Mouse (Mus musculus) bone marrow macrophage, adult 2 months (primary cell): Measurements from ENCODE around the gene Fndc3a. TPM values are rescaled to one million over a fixed set of nuclear protein-coding genes. Genes with fewer than 3 reads are reported as not detected.

Experiments used
- H3K27ac ChIP-seq: 2 replicates; pipeline ENCODE4 v1.5.1; 2012; ENCODE audit warnings: low read depth, low read length; ENCODE audit not compliant: insufficient read depth
- H3K4me1 ChIP-seq: 2 replicates; pipeline ENCODE4 v1.6.1; 2012; ENCODE audit warnings: low read length; ENCODE audit not compliant: control insufficient read depth, insufficient read depth
- H3K4me3 ChIP-seq: 2 replicates; pipeline ENCODE4 v1.5.1; 2012; ENCODE audit warnings: mild to moderate bottlenecking, low read length, moderate library complexity; ENCODE audit not compliant: insufficient read depth
- CTCF ChIP-seq: IDR thresholded peaks from 2 replicates; pipeline ENCODE4 v1.5.1; 2012; ENCODE audit warnings: low read depth, mild to moderate bottlenecking, low read length, moderate library complexity
- POLR2A ChIP-seq: IDR thresholded peaks from 2 replicates; pipeline ENCODE4 v1.6.1; 2012; ENCODE audit warnings: mild to moderate bottlenecking, low read depth, low read length, borderline replicate concordance
- polyA plus RNA-seq: library from polyadenylated mRNA; stranded (reverse); fragments of >200 nt; gene quantifications from 2 replicates; pipeline ENCODE4 v1.2.4, GENCODE M21; 2012; ENCODE audit not compliant: missing spikeins, insufficient read depth, insufficient read length

Gene Fndc3a
- polyA plus RNA-seq, 1 experiment, result 55.9 TPM

DNA sequence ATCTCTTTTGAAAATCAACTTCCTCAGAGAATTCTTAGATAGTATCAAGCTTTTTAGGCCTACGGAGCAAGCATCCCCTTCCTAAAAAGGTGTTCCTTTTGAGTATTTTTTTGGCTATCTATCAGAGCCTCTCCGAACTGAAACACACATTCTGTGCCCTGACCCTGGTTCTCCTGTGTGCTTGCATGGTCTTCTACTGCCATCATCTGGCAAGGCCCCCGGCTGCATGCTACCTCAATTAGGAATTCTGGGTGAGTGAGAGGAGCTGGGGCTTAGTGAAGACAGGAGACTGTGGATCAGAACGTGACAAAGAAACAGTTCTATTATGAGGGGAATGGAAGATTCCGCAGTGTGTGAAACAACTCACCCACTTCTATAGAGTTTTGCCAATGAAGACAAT, 193.4 kb downstream of the Fndc3a start:
- Histone ChIP-seq H3K27ac (no peak overlapping the region), H3K4me3 (no peak overlapping the region), H3K4me1 (no peaks in the 10 kb centered on the region)
- TF ChIP-seq CTCF, result no peak
- TF ChIP-seq POLR2A, result no peak

DNA sequence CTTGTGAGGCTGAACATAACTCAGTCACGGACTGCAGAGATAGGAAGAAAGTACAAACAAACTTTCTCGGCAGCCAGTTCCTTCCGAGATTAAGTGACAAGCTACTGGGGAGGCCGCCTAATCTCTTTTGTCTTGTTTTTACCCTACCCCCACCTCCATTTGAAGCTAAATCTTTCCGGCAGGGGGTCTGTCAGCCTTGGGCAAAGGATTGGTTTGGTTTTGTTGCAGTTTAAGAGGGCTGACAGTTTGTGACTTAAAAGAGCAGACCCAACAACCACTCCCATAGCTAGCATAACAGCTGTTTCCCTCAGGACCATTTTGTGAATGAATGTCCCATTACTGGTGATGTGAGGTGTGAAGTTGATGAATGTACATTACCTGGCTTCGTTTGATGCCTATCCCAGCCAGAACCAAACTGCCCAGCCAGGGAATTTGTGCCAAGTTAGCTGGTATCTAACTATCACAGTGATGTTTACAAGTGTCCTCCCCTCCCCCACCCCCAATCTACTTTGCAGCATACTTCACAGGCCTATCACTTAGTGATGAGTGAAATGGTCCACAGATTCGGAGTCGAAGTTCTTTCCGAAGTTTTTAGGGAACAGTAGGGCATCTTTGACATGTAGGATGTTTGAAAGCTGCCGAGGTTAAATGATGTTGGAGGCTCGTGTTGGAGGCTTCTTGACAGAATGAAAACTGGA, 202.9 kb downstream of the Fndc3a start:
- Histone ChIP-seq H3K4me3 (no peak overlapping the region; the same call in 1 of the 2 replicates), H3K4me1 (no peaks in the 10 kb centered on the region)
- TF ChIP-seq CTCF (no peak), POLR2A (no peak)

DNA sequence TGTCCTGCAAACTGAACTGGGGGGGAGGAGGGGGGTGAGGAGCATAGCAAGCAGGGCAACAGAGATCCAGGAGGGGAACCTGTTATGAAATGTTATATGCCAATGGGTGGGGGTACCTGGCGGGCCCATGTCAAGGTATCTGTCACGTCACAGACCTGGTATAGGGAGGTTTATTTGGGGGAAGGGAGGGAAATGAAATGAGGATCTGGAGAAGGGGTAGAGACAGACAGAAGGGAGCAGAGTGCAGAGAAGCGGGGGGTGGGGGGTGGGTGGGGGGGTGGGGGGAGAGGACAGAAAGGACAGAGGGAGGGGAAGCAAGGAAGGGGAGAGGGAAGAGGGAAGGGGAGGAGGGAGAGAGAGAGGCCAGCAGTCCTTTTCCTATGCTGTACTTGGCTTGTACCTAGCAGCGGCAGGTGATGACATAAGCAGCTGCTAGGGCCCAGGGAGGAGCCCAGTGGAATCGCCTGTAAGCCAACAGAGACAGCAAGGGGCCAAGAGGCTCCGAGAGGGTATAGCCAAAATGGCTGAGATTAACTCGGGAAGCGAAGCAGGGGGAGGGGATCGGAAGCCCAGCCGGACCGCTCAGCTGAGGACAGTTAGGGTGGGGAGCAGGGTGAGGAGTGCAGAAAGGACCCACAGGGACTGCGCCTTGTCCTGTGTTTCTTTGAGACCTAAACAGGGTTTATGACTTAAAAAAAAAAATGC, 203.6 kb downstream of the Fndc3a start:
- Histone ChIP-seq H3K4me3 (no peak overlapping the region; the same call in 1 of the 2 replicates), H3K27ac (no peak overlapping the region), H3K4me1 (no peaks in the 10 kb centered on the region)
- no peak for TF ChIP-seq CTCF
- TF ChIP-seq POLR2A, result no peak

More for the DNA sequence above, 202.9 kb downstream of the Fndc3a start:
- H3K27ac ChIP-seq, result no peak overlapping the region

DNA sequence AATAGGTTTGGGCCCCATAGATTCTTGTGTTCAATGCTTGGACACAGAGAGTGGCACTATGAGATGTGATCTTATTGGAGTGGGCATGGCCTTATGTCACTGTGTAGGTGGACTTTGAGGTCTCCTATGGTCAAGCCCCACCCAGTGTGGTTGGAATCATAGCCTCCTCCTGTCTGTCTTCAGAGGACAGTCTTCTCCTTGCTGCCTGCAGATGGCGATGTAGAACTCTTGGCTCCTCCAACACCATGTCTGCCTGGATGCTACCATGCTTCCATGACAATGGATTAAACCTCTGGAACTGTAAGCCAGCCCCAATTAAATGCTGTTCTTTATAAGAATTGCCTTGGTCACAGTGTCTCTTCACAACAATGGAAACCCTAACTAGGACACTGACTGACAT, 204.8 kb downstream of the Fndc3a start:
- TF ChIP-seq POLR2A, result no peak
- no peak for TF ChIP-seq CTCF

DNA sequence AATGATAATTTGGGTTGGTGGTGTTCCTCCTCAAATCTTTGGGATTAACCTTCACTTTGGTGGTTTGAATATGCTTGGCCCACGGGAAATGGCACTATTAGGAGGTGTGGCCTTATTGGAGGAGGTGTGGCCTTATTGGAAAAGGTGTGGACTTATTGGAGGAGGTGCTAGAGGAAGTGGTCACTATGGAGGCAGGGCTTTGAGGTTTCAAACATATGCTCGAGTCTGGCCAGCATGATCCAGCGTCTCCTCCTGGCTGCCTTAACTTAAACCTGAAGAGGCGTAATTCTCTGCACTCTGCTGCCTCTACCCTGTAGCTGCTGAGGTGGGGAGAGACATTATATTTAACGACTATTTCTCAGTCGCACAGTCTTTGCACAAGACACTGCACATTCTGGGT, 206.6 kb downstream of the Fndc3a start:
- Histone ChIP-seq H3K27ac (no peak overlapping the region), H3K4me3 (no peak overlapping the region), H3K4me1 (no peaks in the 10 kb centered on the region)
- no peak for TF ChIP-seq POLR2A
- TF ChIP-seq CTCF, result no peak

More for the DNA sequence above, 204.8 kb downstream of the Fndc3a start:
- Histone ChIP-seq H3K4me1 (no peaks in the 10 kb centered on the region), H3K27ac (no peak overlapping the region), H3K4me3 (no peak overlapping the region)

DNA sequence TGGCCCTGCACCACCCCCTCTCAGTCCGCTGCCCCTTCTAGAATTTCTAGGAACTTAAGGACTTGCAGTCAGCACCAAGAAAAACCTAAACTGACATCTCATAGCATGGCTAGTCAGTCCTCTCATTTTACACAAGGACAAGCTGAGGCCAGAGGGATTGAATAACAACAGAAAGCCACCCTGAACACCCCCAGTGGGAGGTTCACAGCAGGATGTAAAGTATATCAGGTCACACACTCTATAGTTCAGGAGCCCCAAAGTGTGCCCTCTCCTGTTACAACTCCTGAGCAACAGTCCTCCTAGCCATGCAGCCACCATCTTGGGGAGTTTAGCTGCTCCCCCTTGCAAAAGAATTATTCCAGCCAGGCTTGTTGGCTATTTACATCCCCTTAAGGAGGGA, 216.0 kb downstream of the Fndc3a start:
- no peak for TF ChIP-seq POLR2A
- TF ChIP-seq CTCF, result no peak
- Histone ChIP-seq H3K4me1 (no peaks in the 10 kb centered on the region), H3K4me3 (no peak overlapping the region), H3K27ac (no peak overlapping the region)

DNA sequence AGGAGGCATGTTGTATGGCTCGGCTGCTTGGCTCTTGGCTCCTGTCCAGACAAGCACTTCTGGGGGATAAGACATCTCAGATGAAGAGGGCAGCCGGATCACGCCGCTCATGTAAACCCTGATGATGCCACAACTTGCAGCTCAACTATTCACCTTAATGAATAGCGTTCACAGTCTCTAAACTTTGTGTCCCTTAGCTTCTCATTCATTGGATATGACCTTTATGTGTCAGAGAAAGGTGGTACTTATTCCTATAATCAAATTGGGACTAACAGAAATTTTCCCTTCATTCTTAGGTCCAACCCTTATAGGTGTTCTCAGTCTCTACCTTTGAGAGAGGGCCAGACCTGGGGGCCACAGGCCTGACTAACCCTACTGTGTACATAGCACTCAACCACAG, 218.1 kb downstream of the Fndc3a start, which contains the start of gene Gm9195:
Gene Gm9195, minus strand, starts transcription at position 101 of the 400 bp plus-strand sequence.
- Histone ChIP-seq H3K4me3 (no peak within 1 kb of the TSS), H3K4me1 (no peaks in the 10 kb centered on the region), H3K27ac (no peak within 1 kb of the TSS)
- TF ChIP-seq POLR2A, result no peak
- no peak for TF ChIP-seq CTCF

DNA sequence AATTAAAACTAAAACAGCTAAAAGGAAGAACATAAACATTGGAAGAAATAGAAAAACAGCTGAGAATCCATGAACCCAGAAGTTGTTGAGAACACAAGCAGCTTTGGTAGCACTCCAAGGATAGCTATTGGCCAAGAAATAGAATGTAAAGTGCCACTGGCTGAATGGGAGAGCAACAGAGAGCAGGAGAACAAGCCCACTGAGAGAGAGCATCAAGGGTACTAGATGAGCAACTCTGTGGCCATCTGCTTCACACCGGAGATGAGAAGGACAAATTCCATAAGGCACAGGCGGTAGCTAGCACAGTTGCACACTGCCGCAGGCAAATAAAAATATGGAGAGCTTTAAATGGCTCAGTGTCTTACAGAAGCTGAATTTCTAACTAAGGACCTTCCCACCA, 219.4 kb downstream of the Fndc3a start:
- H3K27ac ChIP-seq, result no peak overlapping the region
- H3K4me1 ChIP-seq, result no peaks in the 10 kb centered on the region
- H3K4me3 ChIP-seq, result no peak overlapping the region
- no peak for TF ChIP-seq CTCF
- TF ChIP-seq POLR2A, result no peak

Other genes with a start within 250 kb of the Fndc3a start
- not detected in 2 replicates for gene Gm9195, start 218.2 kb downstream of the Fndc3a start, polyA plus RNA-seq